Mouse (Mus musculus) stomach, embryonic 14.5 days (tissue): Measurements from ENCODE around the gene Dlst. TPM values are rescaled to one million over a fixed set of nuclear protein-coding genes. Genes with fewer than 3 reads are reported as not detected.

Source experiments
- ATAC-seq: fragments of 200-750 bp; cut with Nextera tagmentation; 2 replicates; pipeline ENCODE4 v1.8.0; 2017; ENCODE audit warnings: low read depth, moderate TSS enrichment; ENCODE audit not compliant: insufficient number of reproducible peaks, insufficient read depth, low FRiP score
- H3K27ac ChIP-seq: fragments of 300-500 bp; sonication (generic); 2 replicates; pipeline ENCODE4 v1.5.1; 2014; ENCODE audit warnings: mild to moderate bottlenecking, low read length, moderate library complexity, mixed read lengths
- H3K27me3 ChIP-seq: fragments of 300-500 bp; sonication (generic); 2 replicates; pipeline ENCODE4 v1.6.1; 2014; ENCODE audit warnings: low read length, control low read depth, mixed read lengths; ENCODE audit not compliant: control insufficient read depth, insufficient read depth
- H3K36me3 ChIP-seq: fragments of 300-500 bp; sonication (generic); 2 replicates; pipeline ENCODE4 v1.6.1; 2014; ENCODE audit warnings: mild to moderate bottlenecking, control low read depth, low read length, moderate library complexity, mixed read lengths; ENCODE audit not compliant: control insufficient read depth, insufficient read depth
- H3K4me1 ChIP-seq: fragments of 300-500 bp; sonication (generic); 2 replicates; pipeline ENCODE4 v1.6.1; 2014; ENCODE audit warnings: low read length, control low read depth, mixed read lengths; ENCODE audit not compliant: control insufficient read depth, insufficient read depth
- H3K4me2 ChIP-seq: fragments of 300-500 bp; sonication (generic); replicated peaks from 2 replicates; pipeline ENCODE4 v1.6.1; 2014; ENCODE audit warnings: low read depth, low read length, control low read depth
- H3K4me3 ChIP-seq: fragments of 300-500 bp; sonication (generic); 2 replicates; pipeline ENCODE4 v1.5.1; 2014; ENCODE audit warnings: low read depth, low read length, control low read depth
- H3K9ac ChIP-seq: fragments of 300-500 bp; sonication (generic); replicated peaks from 2 replicates; pipeline ENCODE4 v1.6.1; 2014; ENCODE audit warnings: low read depth, mild to moderate bottlenecking, control low read depth, low read length, moderate library complexity, mixed read lengths
- H3K9me3 ChIP-seq: fragments of 300-500 bp; sonication (generic); 2 replicates; pipeline ENCODE4 v1.6.1; 2016; ENCODE audit warnings: low read depth, low read length, control low read depth; ENCODE audit not compliant: control insufficient read depth
- WGBS: fragments of 180-500 bp; shearing (Covaris S2); extraction: QIAGEN DNeasy Blood & Tissue Kit; methylation state at CpG from one replicate; pipeline ENCODE4 v1.1.7; 2014; 5-methylcytosine and 5-hydroxymethylcytosine counted together
- polyA plus RNA-seq: library from polyadenylated mRNA; unstranded; fragments of >200 nt; fragmentation: Nextera tagmentation; extraction: Ambion mirVana; gene quantifications from 2 replicates; pipeline ENCODE4 v1.2.1, GENCODE M21; 2014

Dlst gene
- polyA plus RNA-seq, 1 experiment from 2014 or later: 102 TPM

DNA sequence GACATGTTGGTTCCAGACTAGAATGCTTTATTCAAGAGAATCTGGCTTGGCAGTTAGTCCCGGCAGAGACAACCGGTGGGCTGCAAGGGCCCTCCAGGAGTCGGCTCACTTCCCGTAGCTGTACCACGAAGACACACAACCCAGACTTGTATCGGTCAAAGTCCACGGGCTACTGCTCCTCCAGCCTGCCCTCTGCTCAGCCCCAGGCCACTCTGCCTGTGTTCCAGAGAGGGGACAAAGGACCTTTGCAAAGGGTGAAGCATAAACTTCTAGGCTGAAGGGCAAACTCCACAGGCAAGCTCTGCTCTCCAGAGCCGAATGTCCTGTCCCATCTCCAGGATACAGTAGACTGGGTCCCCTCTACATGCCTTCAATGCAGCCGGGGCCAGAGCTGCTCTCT is 56.0 kb downstream of the Dlst start:
- H3K4me2 ChIP-seq: no peak overlapping the region
- no peak overlapping the region for H3K27ac ChIP-seq
- no peaks in the 10 kb centered on the region for H3K27me3 ChIP-seq
- peaks cover 4% of the 10 kb centered on the region; the same call in 1 of the 2 replicates for H3K4me1 ChIP-seq
- no peak overlapping the region for H3K4me3 ChIP-seq
- H3K36me3 ChIP-seq: peaks cover 14% of the 10 kb centered on the region
- no peak for ATAC-seq
- H3K9me3 ChIP-seq: no peaks in the 10 kb centered on the region
- H3K9ac ChIP-seq: no peak overlapping the region
- 89% methylated on average over 9 of the region's 9 CpGs for WGBS

DNA sequence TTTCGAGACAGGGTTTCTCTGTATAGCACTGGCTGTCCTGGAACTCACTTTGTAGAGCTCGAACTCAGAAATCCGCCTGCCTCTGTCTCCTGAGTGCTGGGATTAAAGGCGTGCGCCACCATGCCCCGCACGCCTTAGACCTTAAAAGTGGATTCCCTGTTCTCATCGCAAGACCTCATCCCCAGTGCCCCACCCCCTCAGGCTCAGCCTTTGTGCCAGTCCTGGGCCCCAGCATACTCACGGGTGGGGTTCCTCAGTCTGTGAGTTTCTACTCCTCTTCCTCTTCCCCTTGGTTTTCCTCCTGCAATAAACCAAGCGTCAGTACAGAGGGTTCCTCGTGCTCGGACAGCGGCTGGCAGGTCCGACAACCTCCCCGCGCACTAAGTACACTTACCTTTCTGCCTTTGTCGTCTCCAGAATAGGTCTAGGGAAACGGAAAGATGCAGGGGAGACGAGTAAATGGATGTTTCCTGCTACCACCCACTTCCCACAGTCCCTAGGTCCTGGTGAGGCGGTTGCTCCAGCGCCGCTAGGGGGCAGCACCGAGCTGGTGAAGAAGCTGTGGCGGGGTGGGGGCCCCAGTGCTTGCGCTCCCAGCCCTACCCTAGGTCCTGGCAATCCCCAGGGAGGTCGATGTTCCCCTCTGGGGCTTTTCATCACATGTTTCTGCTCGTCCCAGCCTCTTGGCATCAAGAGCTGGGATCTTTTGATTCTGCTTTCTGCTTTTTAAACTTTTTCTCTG is 58.7 kb downstream of the Dlst start:
- peak; percentile 33; the same call in 1 of the 2 replicates for ATAC-seq
- Histone ChIP-seq H3K36me3 (peaks cover 14% of the 10 kb centered on the region), H3K27me3 (no peaks in the 10 kb centered on the region), H3K4me2 (no peak overlapping the region), H3K4me3 (no peak overlapping the region), H3K4me1 (peaks cover 12% of the 10 kb centered on the region; the same call in 1 of the 2 replicates), H3K9ac (no peak overlapping the region), H3K9me3 (no peaks in the 10 kb centered on the region), H3K27ac (no peak overlapping the region)
- WGBS: 34% methylated on average over 27 of the region's 27 CpGs

- Histone ChIP-seq H3K4me1 (peaks cover 16% of the 10 kb centered on the region; the same call in 1 of the 2 replicates), H3K27me3 (no peaks in the 10 kb centered on the region), H3K9me3 (no peaks in the 10 kb centered on the region), H3K36me3 (peaks cover 14% of the 10 kb centered on the region), H3K4me3 (no peak overlapping the region), H3K4me2 (no peak overlapping the region), H3K27ac (no peak overlapping the region), H3K9ac (no peak overlapping the region)
- 57% methylated on average over 3 of the region's 3 CpGs for WGBS
- no peak for ATAC-seq
Observed at GRCm38 (mm10) chr12:85169877-85170276, 59.2 kb downstream of the Dlst start.

- no peak overlapping the region for H3K9ac ChIP-seq
- H3K4me2 ChIP-seq: no peak overlapping the region
- peaks cover 21% of the 10 kb centered on the region; the same call in 1 of the 2 replicates for H3K4me1 ChIP-seq
- no peaks in the 10 kb centered on the region for H3K9me3 ChIP-seq
- peaks cover 14% of the 10 kb centered on the region for H3K36me3 ChIP-seq
- H3K27me3 ChIP-seq: no peaks in the 10 kb centered on the region
- no peak for ATAC-seq
- no peak overlapping the region for H3K27ac ChIP-seq
- H3K4me3 ChIP-seq: no peak overlapping the region
- WGBS: 85% methylated on average over 11 of the region's 11 CpGs
Observed at GRCm38 (mm10) chr12:85170284-85170947, 59.8 kb downstream of the Dlst start.

- H3K4me2 ChIP-seq: no peak overlapping the region
- H3K27ac ChIP-seq: no peak overlapping the region
- no peaks in the 10 kb centered on the region for H3K9me3 ChIP-seq
- no peak for ATAC-seq
- peaks cover 14% of the 10 kb centered on the region for H3K36me3 ChIP-seq
- no peak overlapping the region for H3K9ac ChIP-seq
- no peaks in the 10 kb centered on the region for H3K27me3 ChIP-seq
- peaks cover 26% of the 10 kb centered on the region; the same call in 1 of the 2 replicates for H3K4me1 ChIP-seq
- no peak overlapping the region for H3K4me3 ChIP-seq
- 74% methylated on average over 3 of the region's 3 CpGs for WGBS
Observed at GRCm38 (mm10) chr12:85170948-85171307, 60.3 kb downstream of the Dlst start.

GRCm38 (mm10) chr12:85174016-85174415 is 63.4 kb downstream of the Dlst start:
- H3K9ac ChIP-seq: no peak overlapping the region
- ATAC-seq: no peak
- no peak overlapping the region for H3K27ac ChIP-seq
- WGBS: 65% methylated on average over 7 of the region's 7 CpGs
- no peaks in the 10 kb centered on the region for H3K27me3 ChIP-seq
- H3K4me1 ChIP-seq: peaks cover 36% of the 10 kb centered on the region; the same call in 1 of the 2 replicates
- H3K9me3 ChIP-seq: no peaks in the 10 kb centered on the region
- peaks cover under 1% of the 10 kb centered on the region; the same call in 1 of the 2 replicates for H3K36me3 ChIP-seq
- no peak overlapping the region for H3K4me3 ChIP-seq
- H3K4me2 ChIP-seq: no peak overlapping the region; the same call in 1 of the 2 replicates

DNA sequence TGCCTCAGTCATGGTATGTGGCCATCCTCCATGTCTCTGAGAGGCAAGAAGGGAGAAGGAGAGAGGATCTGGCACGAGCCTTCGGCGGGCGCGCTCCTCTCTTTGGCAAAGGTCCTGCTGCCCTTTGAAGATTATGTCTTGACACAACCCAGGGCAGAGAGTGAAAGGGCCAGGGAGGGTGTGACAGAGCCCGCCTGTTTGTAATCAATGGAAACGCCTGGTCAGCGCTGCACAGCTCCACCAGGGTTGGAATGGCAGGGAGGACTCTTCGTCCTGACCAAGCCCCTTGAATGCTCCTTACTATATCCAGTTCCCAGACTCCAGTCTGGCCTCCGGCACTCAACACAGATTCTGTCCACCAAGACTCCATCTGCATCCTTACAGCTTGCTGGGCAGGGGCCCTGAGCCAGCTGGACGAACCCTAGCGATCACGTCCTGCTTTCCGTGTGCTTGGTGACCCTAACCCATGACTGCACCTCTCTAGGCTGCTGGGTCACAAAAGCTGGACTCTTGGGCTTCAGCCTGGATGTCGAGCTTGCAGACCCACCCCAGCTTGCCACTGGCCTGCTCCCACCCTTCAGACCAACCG is 64.5 kb downstream of the Dlst start:
- Histone ChIP-seq H3K4me1 (peaks cover 32% of the 10 kb centered on the region; the same call in 1 of the 2 replicates), H3K27ac (peak overlapping the region; percentile 66), H3K4me2 (peak overlapping the region; percentile 51), H3K9me3 (no peaks in the 10 kb centered on the region), H3K36me3 (no peaks in the 10 kb centered on the region), H3K27me3 (no peaks in the 10 kb centered on the region), H3K9ac (0 out of 2 replicates have a peak overlapping the region, but pooled peaks have one; percentile 40), H3K4me3 (peak overlapping the region; percentile 33)
- ATAC-seq: no peak
- 27% methylated on average over 16 of the region's 16 CpGs for WGBS
